Mouse (Mus musculus) lung, postnatal 0 days (tissue): ENCODE measurements around the gene Aff1.

Source experiments
- CTCF ChIP-seq: IDR thresholded peaks from 2 replicates; pipeline ENCODE4 v1.5.1; 2016; ENCODE audit warnings: antibody characterized with exemption, mild to moderate bottlenecking
- EP300 ChIP-seq: IDR thresholded peaks from 2 replicates; pipeline ENCODE4 v1.6.1; 2016; ENCODE audit warnings: antibody characterized with exemption, mild to moderate bottlenecking, control low read depth

- TF ChIP-seq CTCF (no peak), EP300 (no peak)
Measured at GRCm38 (mm10) chr5:103739163-103739562, 47.0 kb downstream of the Aff1 start.
